Mouse (Mus musculus) spleen, adult 18-20 months (tissue): ENCODE results near the gene Chpf.

Experiments
- DNase-seq, 2 experiments: peaks; one replicate each; pipeline ENCODE4 v3.0.0; 2022; ENCODE audit warnings: mixed read lengths in 2 of 2

Chpf gene

DNA sequence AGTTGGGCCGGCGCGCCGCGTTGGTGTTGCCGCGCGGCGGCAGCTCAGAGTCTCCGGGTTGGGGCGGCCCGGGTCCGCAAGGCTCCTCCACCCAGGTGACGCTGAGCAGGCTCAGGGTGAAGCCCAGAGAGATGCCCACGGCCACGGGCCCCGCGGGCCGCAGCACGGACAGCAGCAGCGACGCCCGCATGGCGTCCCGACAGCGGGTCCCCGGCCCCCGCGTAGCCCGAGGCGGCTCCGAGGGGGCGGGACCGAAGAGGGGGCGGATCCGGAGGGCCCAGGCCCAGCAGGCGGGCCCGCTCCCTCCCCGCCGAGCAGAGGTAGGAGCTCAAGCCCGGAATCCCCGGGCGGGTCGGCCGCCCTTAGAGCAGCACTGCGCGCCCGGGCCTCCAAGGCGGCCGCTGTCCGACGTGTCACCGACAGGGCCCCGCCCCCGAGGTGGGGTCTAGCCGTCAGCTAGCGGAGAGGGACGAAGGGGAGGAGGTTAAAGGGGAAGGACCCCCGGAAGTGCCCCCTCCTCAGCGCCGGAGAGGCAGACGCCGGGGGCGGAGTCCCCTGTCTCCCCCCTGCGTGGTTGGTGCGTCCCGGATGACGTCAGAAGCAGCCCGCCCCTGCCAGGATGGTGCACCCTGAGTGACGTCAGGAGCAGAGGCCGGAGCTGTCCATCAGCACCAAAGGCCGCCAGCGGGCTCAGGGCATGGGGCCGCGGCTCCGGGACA, at the start of gene Chpf, which contains the start of gene Tmem198:
Chpf (minus strand) TSS at position 392 of the 719 bp plus-strand sequence.
Tmem198 (plus strand) TSS at position 617 of the 719 bp plus-strand sequence.
- DNase-seq, result peak; percentile 94

GRCm38 (mm10) chr1:75524679-75525078, 45.6 kb upstream of the Chpf start:
- DNase-seq, result peak; percentile 46 to 61

GRCm38 (mm10) chr1:75521321-75522031, 42.4 kb upstream of the Chpf start, which contains the start of gene Stk11ip:
TSS of gene Stk11ip (plus strand) at chr1:75521529.
- DNase-seq, result peak; percentile 80 to 90

GRCm38 (mm10) chr1:75519576-75519975, 40.5 kb upstream of the Chpf start:
- DNase-seq, result no peak

- DNase-seq, result no peak
Observed at GRCm38 (mm10) chr1:75518427-75518826, 39.3 kb upstream of the Chpf start.

- no peak for DNase-seq
Observed at GRCm38 (mm10) chr1:75517984-75518383, 38.9 kb upstream of the Chpf start.

- no peak for DNase-seq
Observed at GRCm38 (mm10) chr1:75516703-75517380, 37.7 kb upstream of the Chpf start.

- DNase-seq, result no peak
Observed at GRCm38 (mm10) chr1:75512550-75512949, 33.4 kb upstream of the Chpf start.

DNA sequence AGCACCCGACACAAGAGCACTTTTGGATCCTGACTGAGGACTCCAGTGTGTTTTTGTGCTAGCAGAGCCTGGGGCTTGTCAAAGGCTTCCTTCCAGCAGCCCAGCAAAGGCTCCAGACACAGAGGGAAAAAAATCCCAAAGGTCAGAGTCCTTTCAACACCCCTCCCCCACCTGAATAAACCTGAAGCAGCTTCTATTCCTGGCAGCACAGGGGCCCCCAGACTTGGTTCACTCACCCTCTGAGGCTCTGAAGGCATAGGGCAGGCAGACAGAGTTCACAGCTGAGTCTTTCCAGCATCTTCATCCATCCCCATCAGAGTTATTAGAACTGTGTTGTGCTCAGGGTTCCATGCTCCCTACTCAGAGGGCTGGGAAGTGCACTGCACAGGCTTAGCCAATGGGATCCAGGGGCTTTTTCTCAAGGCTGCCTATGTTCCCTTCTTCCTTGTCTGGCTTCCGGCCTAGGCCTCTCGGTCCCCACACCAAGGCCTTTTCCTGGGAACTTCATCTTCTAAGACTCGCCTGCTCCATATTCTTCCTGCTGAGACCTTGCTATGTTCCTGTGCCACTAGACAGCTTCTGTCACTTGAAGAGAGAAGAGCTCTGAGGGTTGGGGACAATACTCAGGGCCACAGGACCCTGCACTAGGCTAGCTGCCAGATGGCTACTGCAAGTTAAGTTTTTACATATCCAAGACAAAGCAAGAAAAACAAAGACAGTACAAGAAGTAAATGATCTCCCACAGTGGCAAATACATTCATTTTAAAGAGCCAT, 32.5 kb upstream of the Chpf start:
- no peak for DNase-seq

DNA sequence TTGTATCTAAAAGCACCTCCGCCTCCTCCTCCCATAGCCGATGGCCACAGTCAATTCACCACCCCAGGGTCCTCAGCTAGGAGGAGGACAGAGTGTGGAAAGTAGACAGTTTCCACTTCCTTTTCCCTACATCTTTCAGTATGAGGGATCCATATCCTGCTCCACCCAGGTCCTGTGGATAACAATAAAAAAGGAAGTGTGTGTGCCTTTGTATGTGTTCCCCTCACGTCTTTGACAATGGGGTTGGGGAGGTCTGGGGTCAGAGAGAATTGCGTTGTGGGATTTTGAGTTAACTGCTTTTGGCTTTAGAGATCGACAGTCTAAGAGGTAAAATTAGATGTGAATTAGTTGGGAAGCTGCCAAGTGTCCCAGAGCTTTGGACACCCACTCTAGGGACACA, 31.0 kb upstream of the Chpf start:
- DNase-seq, result no peak

DNA sequence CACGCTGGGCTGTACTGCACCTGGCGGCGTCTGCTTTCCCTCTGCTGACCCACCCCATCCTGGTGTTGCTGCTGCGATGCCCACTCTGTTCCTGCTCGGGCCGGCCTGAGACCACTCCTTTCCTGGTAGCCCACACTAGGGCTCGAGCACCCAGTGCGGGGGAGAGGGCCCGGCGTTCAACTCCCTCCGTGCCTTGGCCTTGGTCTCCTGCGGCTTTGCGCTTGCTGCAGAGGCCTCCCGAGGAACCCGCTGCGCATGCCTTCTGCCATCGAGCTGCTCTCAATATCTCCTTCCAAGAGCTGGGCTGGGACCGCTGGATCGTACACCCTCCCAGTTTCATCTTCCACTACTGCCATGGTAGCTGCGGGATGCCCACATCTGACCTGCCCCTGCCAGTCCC, 30.5 kb upstream of the Chpf start:
- no peak for DNase-seq

DNA sequence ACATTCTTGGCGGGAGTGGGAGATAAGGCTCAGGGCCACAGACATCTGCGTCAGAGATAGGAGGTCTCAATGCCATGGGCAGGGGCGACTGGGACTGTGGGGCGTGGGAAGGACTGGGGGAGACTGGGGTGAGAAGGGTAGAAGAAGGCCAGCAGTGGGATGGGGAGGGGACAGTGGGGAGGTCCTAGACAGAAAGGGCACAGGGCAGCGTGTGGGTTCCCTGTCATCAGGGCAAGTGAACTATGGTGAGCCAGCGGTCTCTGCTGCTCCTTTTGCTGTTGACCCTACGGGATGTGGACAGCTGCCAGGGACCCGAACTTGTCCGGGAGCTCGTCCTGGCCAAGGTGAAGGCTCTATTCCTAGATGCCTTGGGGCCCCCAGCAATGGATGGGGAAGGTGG, 27.9 kb upstream of the Chpf start, which contains the start of gene Inha:
Inha (plus strand) TSS at position 72 of the 400 bp plus-strand sequence.
- no peak for DNase-seq

DNA sequence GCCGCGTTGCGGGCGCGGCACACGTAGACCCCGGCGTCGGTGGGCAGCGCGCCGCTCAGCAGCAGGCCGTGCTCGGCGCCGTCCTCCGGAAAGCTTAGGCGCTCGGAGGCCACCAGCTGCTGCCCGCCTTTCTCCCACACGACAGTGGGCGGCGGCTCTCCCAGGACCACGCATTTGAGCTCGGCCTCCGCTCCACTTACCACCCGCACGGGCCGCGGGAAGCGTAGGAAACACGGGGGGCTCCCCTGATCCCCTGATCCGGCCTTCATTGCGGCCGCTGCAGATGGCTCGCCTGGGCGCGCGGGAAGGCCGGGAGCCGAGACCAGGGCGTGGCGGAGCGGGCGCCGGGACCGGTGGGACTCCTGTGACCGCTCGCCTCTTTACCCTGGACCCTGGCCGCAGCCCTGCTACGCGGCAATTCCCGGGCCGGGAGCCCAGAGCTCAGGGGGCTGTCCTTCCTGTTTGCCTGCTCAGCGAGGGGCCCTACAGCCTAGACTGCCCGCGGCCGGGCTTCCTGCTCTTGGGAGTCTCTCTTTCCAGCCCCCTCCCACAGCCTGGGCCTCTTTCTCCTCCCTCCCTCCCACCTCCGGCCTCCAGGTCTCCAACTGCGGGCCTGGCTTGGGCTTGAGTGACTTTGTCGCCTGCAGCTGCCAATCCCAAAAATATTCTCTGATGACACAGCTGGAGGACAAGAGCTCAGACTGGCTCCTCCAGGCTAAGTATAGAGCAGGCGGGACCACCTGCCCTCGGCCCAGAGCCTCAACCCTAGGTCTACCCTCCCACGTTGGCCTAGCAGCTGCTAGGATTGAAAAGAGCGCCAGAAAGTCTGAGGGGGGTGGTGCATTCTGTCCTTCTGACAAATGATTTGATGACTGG, 27.1 kb upstream of the Chpf start, which contains the start of gene Obsl1:
Obsl1 (minus strand) TSS at position 497 of the 876 bp plus-strand sequence.
- DNase-seq, result no peak

GRCm38 (mm10) chr1:75505159-75505955, 26.2 kb upstream of the Chpf start:
- DNase-seq, result no peak

- no peak for DNase-seq
Observed at GRCm38 (mm10) chr1:75504256-75505045, 25.3 kb upstream of the Chpf start.

- DNase-seq, result no peak
Observed at GRCm38 (mm10) chr1:75503651-75503980, 24.5 kb upstream of the Chpf start.

DNA sequence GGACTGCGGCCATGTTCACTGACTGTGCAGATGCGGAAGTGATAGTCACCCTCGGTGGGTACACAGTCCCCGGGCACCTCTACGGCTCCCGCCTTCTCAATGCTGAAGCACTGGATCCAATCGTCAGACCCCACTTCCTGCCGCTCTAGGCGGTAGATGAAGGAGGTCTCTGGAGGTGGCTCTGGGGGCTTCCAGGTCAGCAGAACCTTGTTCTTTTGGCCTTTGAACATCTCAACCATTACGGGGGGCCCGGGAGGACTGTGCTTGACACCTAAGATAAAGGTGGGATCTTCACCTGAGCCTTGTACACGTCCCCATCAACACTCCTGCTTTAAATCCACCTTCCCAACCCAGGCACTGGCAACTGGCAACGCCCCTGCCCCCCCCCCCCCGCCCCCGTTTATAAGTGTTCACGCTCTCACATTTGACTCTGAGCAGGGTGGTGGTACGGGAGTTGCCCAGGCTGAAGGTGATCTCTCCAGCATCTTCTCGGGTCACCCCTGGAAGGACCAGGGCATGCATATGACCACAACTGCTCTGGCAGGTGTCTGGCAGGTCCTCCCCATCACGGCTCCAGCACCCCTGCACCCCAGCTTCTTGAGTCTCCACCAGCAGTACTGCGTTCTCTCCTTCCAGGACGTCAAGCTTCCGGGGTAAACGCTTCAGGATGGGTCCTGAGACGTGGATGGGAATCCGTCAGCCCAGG, 24.0 kb upstream of the Chpf start:
- DNase-seq, result no peak

DNA sequence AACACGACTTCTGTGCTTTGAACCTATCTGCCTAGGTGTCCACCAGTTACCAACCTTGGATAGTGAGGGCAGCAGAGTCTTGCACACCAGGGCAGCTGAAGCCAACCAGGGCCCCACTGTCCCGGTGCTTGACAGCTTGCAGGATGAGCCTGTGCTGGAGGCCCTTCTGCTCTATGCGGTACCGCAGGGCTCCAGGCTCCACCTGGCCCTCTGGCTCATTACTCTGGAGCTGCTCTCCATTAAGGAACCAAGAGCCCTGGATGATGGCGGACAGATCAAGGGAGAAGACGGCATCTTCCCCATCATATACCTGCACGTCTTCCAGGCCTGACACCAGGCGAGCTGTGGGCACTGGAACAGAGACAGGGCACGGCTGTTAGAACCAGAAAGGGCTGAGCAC, 22.8 kb upstream of the Chpf start:
- DNase-seq, result no peak

GRCm38 (mm10) chr1:75499441-75499840, 20.3 kb upstream of the Chpf start:
- no peak for DNase-seq
